Mouse (Mus musculus): ENCODE data around the gene Gpcpd1.
"Not testable (repeated sequence)": the region's sequence is repeated elsewhere in the genome, so short reads cannot be mapped to it uniquely, and the experiment has no call there.

Gene Gpcpd1

GRCm38 (mm10) chr2:132587240-132587779, at the start of gene Gpcpd1:
TSS of gene Gpcpd1 (minus strand) at chr2:132587729.
- DNase-seq, result no peak

GRCm38 (mm10) chr2:132636534-132636933, 49.0 kb upstream of the Gpcpd1 start:
- no peak for DNase-seq

GRCm38 (mm10) chr2:132628626-132629025, 41.1 kb upstream of the Gpcpd1 start:
- DNase-seq, result no peak

GRCm38 (mm10) chr2:132623092-132623491, 35.6 kb upstream of the Gpcpd1 start:
- no peak for DNase-seq

- DNase-seq, result no peak
Measured at GRCm38 (mm10) chr2:132617693-132618092, 30.2 kb upstream of the Gpcpd1 start.

- DNase-seq, result no peak
Measured at GRCm38 (mm10) chr2:132613581-132614188, 26.2 kb upstream of the Gpcpd1 start.

- DNase-seq, result no peak
Measured at GRCm38 (mm10) chr2:132611551-132612233, 24.2 kb upstream of the Gpcpd1 start.

GRCm38 (mm10) chr2:132607141-132608093, 19.9 kb upstream of the Gpcpd1 start:
- DNase-seq, result peak; percentile 60 to 74

GRCm38 (mm10) chr2:132605795-132606563, 18.4 kb upstream of the Gpcpd1 start:
- DNase-seq, result no peak

GRCm38 (mm10) chr2:132604922-132605321, 17.4 kb upstream of the Gpcpd1 start:
- DNase-seq, result no peak

- no peak for DNase-seq
Measured at GRCm38 (mm10) chr2:132603706-132604105, 16.2 kb upstream of the Gpcpd1 start.

GRCm38 (mm10) chr2:132601777-132602176, 14.2 kb upstream of the Gpcpd1 start:
- no peak for DNase-seq

GRCm38 (mm10) chr2:132600081-132600480, 12.6 kb upstream of the Gpcpd1 start:
- no peak for DNase-seq

- no peak for DNase-seq
Measured at GRCm38 (mm10) chr2:132599127-132599526, 11.6 kb upstream of the Gpcpd1 start.

- DNase-seq, result no peak
Measured at GRCm38 (mm10) chr2:132597866-132598480, 10.4 kb upstream of the Gpcpd1 start.

GRCm38 (mm10) chr2:132597226-132597625, 9.7 kb upstream of the Gpcpd1 start:
- DNase-seq, result peak; percentile 42 to 58

- DNase-seq, result no peak
Measured at GRCm38 (mm10) chr2:132595601-132596235, 8.2 kb upstream of the Gpcpd1 start.

GRCm38 (mm10) chr2:132592126-132592525, 4.6 kb upstream of the Gpcpd1 start:
- DNase-seq, result no peak

GRCm38 (mm10) chr2:132591579-132591978, 4.0 kb upstream of the Gpcpd1 start:
- not testable (repeated sequence) for DNase-seq

GRCm38 (mm10) chr2:132589906-132590538, 2.5 kb upstream of the Gpcpd1 start:
- no peak for DNase-seq

- no peak for DNase-seq
Measured at GRCm38 (mm10) chr2:132586006-132586405, 1.5 kb downstream of the Gpcpd1 start.

Data from thymus, postnatal 36 days (tissue).